Mouse (Mus musculus) ES-E14 (cell line): ENCODE results near the gene Plin4.

Experiments used
- CHD2 ChIP-seq: IDR thresholded peaks from 2 replicates; pipeline ENCODE4 v1.6.1; 2014; ENCODE audit warnings: mild to moderate bottlenecking, low read depth, low read length, inconsistent platforms
- HCFC1 ChIP-seq: IDR thresholded peaks from 2 replicates; pipeline ENCODE4 v1.6.1; 2012; ENCODE audit warnings: low read length, inconsistent platforms, borderline replicate concordance; ENCODE audit not compliant: insufficient read depth
- ZC3H11A ChIP-seq: IDR thresholded peaks from 2 replicates; pipeline ENCODE4 v1.6.1; 2012; ENCODE audit warnings: low read depth, mild to moderate bottlenecking, inconsistent platforms, low read length, borderline replicate concordance
- ZNF384 ChIP-seq: IDR thresholded peaks from 2 replicates; pipeline ENCODE4 v1.6.1; 2012; ENCODE audit warnings: low read depth, low read length, inconsistent platforms

DNA sequence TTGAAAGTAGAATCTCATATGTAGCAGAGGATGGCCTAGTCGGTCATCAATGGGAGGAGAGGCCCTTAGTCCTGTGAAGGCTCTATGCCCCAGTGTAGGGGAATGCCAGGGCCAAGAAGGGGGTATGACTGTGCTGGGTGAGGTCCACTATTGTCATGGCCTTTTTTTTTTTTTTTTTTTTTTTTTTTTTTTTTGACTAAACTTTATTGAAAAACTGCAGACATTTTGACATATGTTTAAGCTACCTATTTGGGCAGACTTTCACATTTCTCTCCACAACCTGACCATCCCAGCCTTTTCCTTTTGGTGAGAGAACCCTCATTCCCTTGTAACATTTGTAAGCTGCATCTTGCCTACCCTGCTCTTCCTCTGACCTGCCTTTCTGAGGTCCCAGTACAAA lies 17.3 kb downstream of the Plin4 start:
- no peak for TF ChIP-seq HCFC1
- no peak for TF ChIP-seq ZC3H11A
- no peak for TF ChIP-seq CHD2
- TF ChIP-seq ZNF384: peak; percentile 98
